Mouse (Mus musculus) kidney, embryonic 16.5 days (tissue): ENCODE data around the gene Wnk2. TPM values are rescaled to one million over a fixed set of nuclear protein-coding genes. Genes with fewer than 3 reads are reported as not detected.

Experiments
- ATAC-seq: fragments of 200-750 bp; cut with Nextera tagmentation; 2 replicates; pipeline ENCODE4 v1.8.0; 2017; ENCODE audit warnings: moderate TSS enrichment; ENCODE audit not compliant: low FRiP score, low TSS enrichment
- H3K27ac ChIP-seq: fragments of 300-500 bp; sonication (generic); 2 replicates; pipeline ENCODE4 v1.5.1; 2014; ENCODE audit warnings: low read length
- H3K27me3 ChIP-seq: fragments of 300-500 bp; sonication (generic); 2 replicates; pipeline ENCODE4 v1.6.1; 2014; ENCODE audit warnings: low read length, control low read depth, mixed read lengths; ENCODE audit not compliant: insufficient read depth
- H3K36me3 ChIP-seq: fragments of 300-500 bp; sonication (generic); 2 replicates; pipeline ENCODE4 v1.6.1; 2014; ENCODE audit warnings: low read length, control low read depth, mixed read lengths; ENCODE audit not compliant: insufficient read depth
- H3K4me1 ChIP-seq: fragments of 300-500 bp; sonication (generic); 2 replicates; pipeline ENCODE4 v1.6.1; 2014; ENCODE audit warnings: low read length, control low read depth, mixed read lengths; ENCODE audit not compliant: insufficient read depth
- H3K4me2 ChIP-seq: fragments of 300-500 bp; sonication (generic); replicated peaks from 2 replicates; pipeline ENCODE4 v1.6.1; 2014; ENCODE audit warnings: low read depth, low read length
- H3K4me3 ChIP-seq: fragments of 300-500 bp; sonication (generic); 2 replicates; pipeline ENCODE4 v1.5.1; 2014; ENCODE audit warnings: mild to moderate bottlenecking, low read length
- H3K9ac ChIP-seq: fragments of 300-500 bp; sonication (generic); replicated peaks from 2 replicates; pipeline ENCODE4 v1.6.1; 2014; ENCODE audit warnings: low read length
- H3K9me3 ChIP-seq: fragments of 300-500 bp; sonication (generic); 2 replicates; pipeline ENCODE4 v1.6.1; 2016; ENCODE audit warnings: low read length, control low read depth
- WGBS: fragments of 180-500 bp; shearing (Covaris S2); extraction: QIAGEN DNeasy Blood & Tissue Kit; methylation state at CpG from one replicate; pipeline ENCODE4 v1.1.7; 2014; 5-methylcytosine and 5-hydroxymethylcytosine counted together
- polyA plus RNA-seq: library from polyadenylated mRNA; unstranded; fragments of >200 nt; fragmentation: Nextera tagmentation; extraction: Ambion mirVana; gene quantifications from 2 replicates; pipeline ENCODE4 v1.2.1, GENCODE M21; 2015

The Wnk2 gene
- polyA plus RNA-seq, 1 experiment from 2014 or later = 1.0 TPM

- Histone ChIP-seq H3K9me3 (peaks cover 7% of the 10 kb centered on the region), H3K36me3 (no peaks in the 10 kb centered on the region), H3K4me2 (no peak overlapping the region), H3K4me3 (no peak overlapping the region), H3K27me3 (no peaks in the 10 kb centered on the region), H3K27ac (no peak overlapping the region), H3K9ac (no peak overlapping the region), H3K4me1 (peaks cover 19% of the 10 kb centered on the region)
- no peak for ATAC-seq
- WGBS = 66% methylated on average over 5 of the region's 5 CpGs
Observed at GRCm38 (mm10) chr13:49020152-49020551, 127.7 kb downstream of the Wnk2 start.

GRCm38 (mm10) chr13:49017375-49017774 is 130.4 kb downstream of the Wnk2 start:
- Histone ChIP-seq H3K27me3 (no peaks in the 10 kb centered on the region), H3K9ac (no peak overlapping the region), H3K9me3 (peaks cover 7% of the 10 kb centered on the region), H3K4me2 (no peak overlapping the region), H3K4me1 (peaks cover 21% of the 10 kb centered on the region), H3K4me3 (no peak overlapping the region), H3K27ac (no peak overlapping the region), H3K36me3 (no peaks in the 10 kb centered on the region)
- ATAC-seq = no peak
- 83% methylated on average over 1 of the region's 1 CpGs for WGBS

- peak overlapping the region; percentile 51 for H3K4me2 ChIP-seq
- no peaks in the 10 kb centered on the region for H3K36me3 ChIP-seq
- H3K27ac ChIP-seq = peak overlapping the region; percentile 59
- H3K4me3 ChIP-seq = peak overlapping the region; percentile 16
- 4% methylated on average over 16 of the region's 16 CpGs for WGBS
- peaks cover 7% of the 10 kb centered on the region for H3K9me3 ChIP-seq
- no peaks in the 10 kb centered on the region for H3K27me3 ChIP-seq
- peak; percentile 89 for ATAC-seq
- peaks cover 21% of the 10 kb centered on the region for H3K4me1 ChIP-seq
- peak overlapping the region; percentile 42 for H3K9ac ChIP-seq
Observed at GRCm38 (mm10) chr13:49016311-49016761, 131.5 kb downstream of the Wnk2 start.

GRCm38 (mm10) chr13:49015366-49016306 is 132.2 kb downstream of the Wnk2 start:
- Histone ChIP-seq H3K9me3 (peaks cover 7% of the 10 kb centered on the region), H3K4me2 (peak overlapping the region; percentile 51), H3K27me3 (no peaks in the 10 kb centered on the region), H3K36me3 (no peaks in the 10 kb centered on the region), H3K4me1 (peaks cover 21% of the 10 kb centered on the region), H3K27ac (peak overlapping the region; percentile 59), H3K4me3 (peak overlapping the region; percentile 16), H3K9ac (peak overlapping the region; percentile 42)
- ATAC-seq = peak; percentile 59; the same call in 1 of the 2 replicates
- 4% methylated on average over 30 of the region's 30 CpGs for WGBS

DNA sequence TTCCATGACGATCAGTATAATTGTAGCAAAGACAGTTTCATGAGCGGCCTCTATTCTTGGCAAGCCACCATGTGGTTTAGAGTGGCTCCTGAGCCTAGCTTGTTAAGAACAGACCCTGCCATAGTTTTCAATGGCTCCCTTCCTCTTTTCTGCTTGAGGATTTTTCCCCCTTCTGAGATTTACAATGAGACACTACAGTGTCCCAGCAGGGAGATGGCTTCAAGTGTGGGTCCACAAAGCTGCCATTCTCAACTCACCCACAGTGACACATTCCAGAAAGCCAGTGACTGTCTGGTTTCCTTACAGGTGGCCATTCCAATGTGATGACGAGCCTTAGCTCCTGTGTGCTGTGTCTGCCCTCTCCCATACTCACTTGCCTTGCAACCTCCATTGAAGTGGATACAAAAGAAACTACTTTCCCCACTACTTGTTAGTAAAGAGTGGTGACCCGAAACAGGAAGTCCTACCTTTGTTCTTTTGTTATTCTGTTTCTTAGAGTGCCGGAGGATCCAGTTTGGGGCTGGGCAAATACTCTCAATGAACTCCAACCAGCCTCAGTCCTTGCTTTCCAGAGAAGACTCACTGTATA is 134.5 kb downstream of the Wnk2 start:
- H3K27ac ChIP-seq = no peak overlapping the region
- H3K4me3 ChIP-seq = no peak overlapping the region
- peaks cover 15% of the 10 kb centered on the region; the same call in 1 of the 2 replicates for H3K4me1 ChIP-seq
- no peaks in the 10 kb centered on the region for H3K27me3 ChIP-seq
- WGBS = 59% methylated on average over 5 of the region's 5 CpGs
- no peak overlapping the region for H3K4me2 ChIP-seq
- ATAC-seq = no peak
- H3K36me3 ChIP-seq = no peaks in the 10 kb centered on the region
- peaks cover 7% of the 10 kb centered on the region for H3K9me3 ChIP-seq
- H3K9ac ChIP-seq = no peak overlapping the region

- H3K9me3 ChIP-seq = no peaks in the 10 kb centered on the region
- no peaks in the 10 kb centered on the region for H3K27me3 ChIP-seq
- H3K36me3 ChIP-seq = no peaks in the 10 kb centered on the region
- H3K27ac ChIP-seq = no peak overlapping the region
- no peak overlapping the region for H3K4me3 ChIP-seq
- ATAC-seq = no peak
- H3K9ac ChIP-seq = no peak overlapping the region
- H3K4me2 ChIP-seq = no peak overlapping the region
- WGBS = 58% methylated on average over 3 of the region's 3 CpGs
- H3K4me1 ChIP-seq = no peaks in the 10 kb centered on the region
Observed at GRCm38 (mm10) chr13:49001691-49002090, 146.1 kb downstream of the Wnk2 start.

DNA sequence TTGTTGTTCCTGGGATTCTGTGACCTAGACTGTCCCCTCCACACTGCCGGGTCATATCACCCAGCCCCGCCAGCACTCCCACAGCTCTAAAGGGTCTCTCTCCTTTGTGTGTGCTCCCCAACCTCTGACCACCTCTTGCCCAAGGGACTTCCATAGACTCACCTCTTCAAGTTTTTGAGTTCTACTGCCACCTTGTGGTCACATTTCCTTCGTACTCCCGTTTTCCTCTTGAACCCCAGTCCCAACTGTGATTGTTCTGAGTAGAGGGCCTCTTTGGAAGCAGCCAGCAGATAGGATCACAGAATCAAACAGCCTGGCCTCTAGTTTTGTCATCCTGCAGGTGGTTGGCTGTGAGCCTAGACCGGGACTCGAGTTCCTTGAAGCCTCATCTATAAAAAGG is 149.2 kb downstream of the Wnk2 start:
- no peak overlapping the region for H3K4me2 ChIP-seq
- H3K9ac ChIP-seq = no peak overlapping the region
- H3K9me3 ChIP-seq = no peaks in the 10 kb centered on the region
- no peaks in the 10 kb centered on the region for H3K27me3 ChIP-seq
- ATAC-seq = peak; percentile 73
- H3K4me1 ChIP-seq = 0 out of 2 replicates have a peak, but pooled peaks cover 4% of the 10 kb centered on the region
- H3K4me3 ChIP-seq = no peak overlapping the region
- no peak overlapping the region for H3K27ac ChIP-seq
- WGBS = 13% methylated on average over 6 of the region's 6 CpGs
- no peaks in the 10 kb centered on the region for H3K36me3 ChIP-seq

GRCm38 (mm10) chr13:48996731-48997130 is 151.1 kb downstream of the Wnk2 start:
- H3K4me2 ChIP-seq = no peak overlapping the region
- no peak overlapping the region for H3K4me3 ChIP-seq
- H3K36me3 ChIP-seq = no peaks in the 10 kb centered on the region
- no peaks in the 10 kb centered on the region for H3K27me3 ChIP-seq
- H3K4me1 ChIP-seq = 0 out of 2 replicates have a peak, but pooled peaks cover 4% of the 10 kb centered on the region
- no peak overlapping the region for H3K27ac ChIP-seq
- no peak overlapping the region for H3K9ac ChIP-seq
- no peaks in the 10 kb centered on the region for H3K9me3 ChIP-seq
- ATAC-seq = no peak
- WGBS = 83% methylated on average over 4 of the region's 4 CpGs

GRCm38 (mm10) chr13:48994903-48995302 is 152.9 kb downstream of the Wnk2 start:
- H3K9ac ChIP-seq = no peak overlapping the region
- peak; percentile 77 for ATAC-seq
- no peaks in the 10 kb centered on the region for H3K9me3 ChIP-seq
- no peak overlapping the region for H3K27ac ChIP-seq
- 0 out of 2 replicates have a peak, but pooled peaks cover 4% of the 10 kb centered on the region for H3K4me1 ChIP-seq
- no peak overlapping the region for H3K4me2 ChIP-seq
- H3K27me3 ChIP-seq = no peaks in the 10 kb centered on the region
- H3K4me3 ChIP-seq = no peak overlapping the region
- H3K36me3 ChIP-seq = no peaks in the 10 kb centered on the region
- WGBS = 31% methylated on average over 3 of the region's 3 CpGs

DNA sequence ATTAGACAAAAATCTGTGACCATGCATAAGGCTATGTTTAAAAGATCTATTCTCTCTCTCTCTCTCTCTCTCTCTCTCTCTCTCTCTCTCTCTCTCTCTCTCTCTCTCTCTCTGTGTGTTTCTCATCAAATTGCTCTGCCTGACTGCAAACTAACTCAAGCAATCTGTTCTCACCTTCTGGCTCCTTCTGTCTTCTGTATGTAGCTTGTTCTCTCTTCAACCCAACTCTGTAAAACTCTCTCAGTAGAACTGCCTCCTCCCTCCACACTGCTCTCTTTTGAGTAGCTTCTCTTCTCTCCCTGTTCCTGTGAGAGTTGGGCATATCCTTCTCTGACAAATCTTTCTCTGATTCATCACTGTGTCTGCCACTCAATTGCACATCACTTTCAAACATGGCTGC is 154.9 kb downstream of the Wnk2 start:
- no peak for ATAC-seq
- H3K36me3 ChIP-seq = no peaks in the 10 kb centered on the region
- H3K27ac ChIP-seq = no peak overlapping the region
- no peak overlapping the region for H3K4me3 ChIP-seq
- H3K4me2 ChIP-seq = no peak overlapping the region
- H3K4me1 ChIP-seq = 0 out of 2 replicates have a peak, but pooled peaks cover 4% of the 10 kb centered on the region
- H3K9me3 ChIP-seq = no peaks in the 10 kb centered on the region
- no peak overlapping the region for H3K9ac ChIP-seq
- no peaks in the 10 kb centered on the region for H3K27me3 ChIP-seq
